8 mouse cellular contexts compared by ENCODE assay signal in genomic region chr12:21472487-21472886, GRCm38 (mm10). TPM values are rescaled to one million over a fixed set of nuclear protein-coding genes. Genes with fewer than 3 reads are reported as not detected.
A peak's percentile ranks its signal among the peaks of the same experiment; 100 is the strongest.
DNase-seq lines count a peak whose midpoint lies in the region; ATAC-seq and TF ChIP-seq lines count a peak whose summit lies in the region.

No protein-coding gene starts in this region.

- no peak for ATAC-seq in CD4-positive, CD25-positive, alpha-beta regulatory T cell, adult 4 months
- ATAC-seq in heart, embryonic 15.5 days (replicated peaks; ENCODE audit: insufficient number of reproducible peaks, insufficient read depth, low FRiP score, low read depth): peak; percentile 81
- ATAC-seq in lung, embryonic 14.5 days (ENCODE audit: insufficient read depth): peak; percentile 21; the same call in 1 of the 2 replicates

- no peak overlapping the region for H3K9ac ChIP-seq in heart, embryonic 15.5 days
- H3K9ac ChIP-seq in lung, embryonic 14.5 days: no peak overlapping the region

- H3K9me3 ChIP-seq in heart, embryonic 15.5 days (replicated peaks): no peaks in the 10 kb centered on the region
- H3K9me3 ChIP-seq in lung, embryonic 14.5 days (ENCODE audit: low read depth, low read length): no peaks in the 10 kb centered on the region

- no peak for TF ChIP-seq POLR2A in small intestine, adult 2 months (IDR thresholded peaks at IDR 0.05; ENCODE audit: low read depth, low read length)

- H3K27ac ChIP-seq in heart, embryonic 15.5 days: no peak overlapping the region
- H3K27ac ChIP-seq in lung, embryonic 14.5 days (ENCODE audit: low read depth): no peak overlapping the region
- H3K27ac ChIP-seq in small intestine, adult 2 months (ENCODE audit: insufficient read depth, low read depth, low read length): no peak overlapping the region

- H3K27me3 ChIP-seq in heart, embryonic 15.5 days: no peaks in the 10 kb centered on the region
- no peaks in the 10 kb centered on the region for H3K27me3 ChIP-seq in lung, embryonic 14.5 days (ENCODE audit: insufficient read depth, low read length)
- no peaks in the 10 kb centered on the region for H3K27me3 ChIP-seq in small intestine, adult 2 months (ENCODE audit: control insufficient read depth, insufficient read depth, low read length)

- H3K4me1 ChIP-seq in heart, embryonic 15.5 days (replicated peaks): peaks cover 4% of the 10 kb centered on the region; the same call in 1 of the 2 replicates
- H3K4me1 ChIP-seq in lung, embryonic 14.5 days (ENCODE audit: insufficient read depth): no peaks in the 10 kb centered on the region
- H3K4me1 ChIP-seq in small intestine, adult 2 months (ENCODE audit: control insufficient read depth, insufficient read depth, insufficient read length, low read length): peaks cover 2% of the 10 kb centered on the region; the same call in 1 of the 2 replicates

- peak; percentile 7 for DNase-seq in CD4-positive, CD25-positive, alpha-beta regulatory T cell, adult 2 months (ENCODE audit: low read depth, low spot score)
- peak; percentile 65 for DNase-seq in testis, postnatal 10 days (ENCODE audit: low spot score)
- DNase-seq in testis, postnatal 14 days (ENCODE audit: low spot score): no peak
- peak; percentile 58 for DNase-seq in lung, embryonic 14.5 days
- no peak for DNase-seq in thymus, postnatal 0 days (ENCODE audit: low spot score)

- peak; percentile 27; the same call in 1 of the 2 replicates for TF ChIP-seq CTCF in lung, embryonic 14.5 days (IDR thresholded peaks at IDR 0.05; ENCODE audit: low read depth)
- TF ChIP-seq CTCF in small intestine, adult 2 months (IDR thresholded peaks at IDR 0.05; ENCODE audit: extremely low read depth, insufficient read length, insufficient replicate concordance, low read depth, low read length): peak; percentile 26; the same call in 1 of the 2 replicates

- no peak overlapping the region for H3K4me2 ChIP-seq in heart, embryonic 15.5 days
- no peak overlapping the region for H3K4me2 ChIP-seq in lung, embryonic 14.5 days

- WGBS in heart, embryonic 15.5 days: 30% methylated on average over 4 of the region's 4 CpGs
- WGBS in lung, embryonic 14.5 days: 31% methylated on average over 4 of the region's 4 CpGs
- WGBS in small intestine, adult 2 months: 27% methylated on average over 4 of the region's 4 CpGs

- H3K36me3 ChIP-seq in heart, embryonic 15.5 days: no peaks in the 10 kb centered on the region
- H3K36me3 ChIP-seq in lung, embryonic 14.5 days (ENCODE audit: insufficient read depth): no peaks in the 10 kb centered on the region
- H3K36me3 ChIP-seq in small intestine, adult 2 months (ENCODE audit: control insufficient read depth, insufficient read depth, low read length): no peaks in the 10 kb centered on the region

- H3K4me3 ChIP-seq in heart, embryonic 15.5 days: no peak overlapping the region
- H3K4me3 ChIP-seq in lung, embryonic 14.5 days (ENCODE audit: low read depth, low read length): no peak overlapping the region
- no peak overlapping the region for H3K4me3 ChIP-seq in small intestine, adult 2 months (ENCODE audit: low read depth, low read length)

RNA-seq across cellular contexts. Expression of gene Ywhaq, which starts 55.0 kb away (rescaled TPM):
- 100 to 1,000 TPM; 210 to 222 TPM for polyA plus RNA-seq in CD4-positive, CD25-positive, alpha-beta regulatory T cell, adult 4 months (2017; shearing (Covaris generic))
- 365 and 366 TPM in 2 replicates for polyA plus RNA-seq in heart, embryonic 15.5 days (2015; fragmentation: Nextera tagmentation; extraction: Ambion mirVana)
- 805 and 834 TPM in 2 replicates for polyA plus RNA-seq in lung, embryonic 14.5 days (2014; fragmentation: Nextera tagmentation; extraction: Ambion mirVana)
- polyA plus RNA-seq in small intestine, adult 2 months (2012; rRNA removed): 13.5 and 39.4 TPM in 2 replicates
- polyA plus RNA-seq in thymus, postnatal 0 days (2015; fragmentation: Nextera tagmentation; extraction: Ambion mirVana): 361 and 392 TPM in 2 replicates

Comparison
In these comparisons a context has a peak if more than half of its experiments do, and no peak if none do; other contexts are left out.
1. DNase-seq: peak in CD4-positive, CD25-positive, alpha-beta regulatory T cell, adult 2 months (single experiment), testis, postnatal 10 days (single experiment) and lung, embryonic 14.5 days (single experiment); none in testis, postnatal 14 days (single experiment) and thymus, postnatal 0 days (single experiment).